Mouse (Mus musculus): ENCODE results near the gene D630036H23Rik. TPM values are rescaled to one million over a fixed set of nuclear protein-coding genes. Genes with fewer than 3 reads are reported as not detected.
"Not testable (repeated sequence)": the region's sequence is repeated elsewhere in the genome, so short reads cannot be mapped to it uniquely, and the experiment has no call there.

Gene D630036H23Rik
- 1 to 10 TPM in 1 of 2 experiments, under 1 TPM in 1; 0.95 to 1.6 TPM for total RNA-seq (2021)
- long read RNA-seq, experiment 1, partial matches to known transcripts, result 0 of 4 reads
- long read RNA-seq, experiment 1, other reads (novel, unspliced or antisense), result 0 of 4 reads
- long read RNA-seq, experiment 2, partial matches to known transcripts, result 0 of 2 reads
- long read RNA-seq, experiment 2, other reads (novel, unspliced or antisense), result 0 of 2 reads

GRCm38 (mm10) chr12:36381441-36382340 is at the start of gene D630036H23Rik, which contains the start of gene Ispd:
Gene D630036H23Rik, minus strand, starts transcription at chr12:36382181.
Gene Ispd, plus strand, starts transcription at chr12:36381450.
- intact Hi-C loops (cut with DNase I), result loop anchor here (10.0 kb wide), 1 partner anchor 293 kb away; no protein-coding TSS in a partner anchor
- DNase-seq, result peak; percentile 89 to 90

GRCm38 (mm10) chr12:36426163-36427045 is 44.4 kb upstream of the D630036H23Rik start:
- intact Hi-C loops (cut with DNase I), result no loop called here
- DNase-seq, result no peak

GRCm38 (mm10) chr12:36425258-36425657 is 43.3 kb upstream of the D630036H23Rik start:
- intact Hi-C loops (cut with DNase I), result no loop called here
- no peak for DNase-seq

- intact Hi-C loops (cut with DNase I), result no loop called here
- no peak for DNase-seq
These were observed 41.7 kb upstream of the D630036H23Rik start for GRCm38 (mm10) chr12:36423677-36424076.

GRCm38 (mm10) chr12:36395115-36395514 is 13.1 kb upstream of the D630036H23Rik start:
- DNase-seq, result no peak
- intact Hi-C loops (cut with DNase I), result no loop called here

- intact Hi-C loops (cut with DNase I), result loop anchor here (10.0 kb wide), 1 partner anchor 288 kb away; no protein-coding TSS in a partner anchor
- DNase-seq, result no peak
These were observed 5.0 kb upstream of the D630036H23Rik start for GRCm38 (mm10) chr12:36386991-36387390.

GRCm38 (mm10) chr12:36385386-36385785 is 3.4 kb upstream of the D630036H23Rik start:
- DNase-seq, result no peak
- intact Hi-C loops (cut with DNase I), result loop anchor here (10.0 kb wide), 1 partner anchor 289 kb away; no protein-coding TSS in a partner anchor

GRCm38 (mm10) chr12:36380806-36381205 is 1.2 kb downstream of the D630036H23Rik start:
- DNase-seq, result no peak
- intact Hi-C loops (cut with DNase I), result loop anchor here (10.0 kb wide), 1 partner anchor 294 kb away; no protein-coding TSS in a partner anchor

GRCm38 (mm10) chr12:36380254-36380653 is 1.7 kb downstream of the D630036H23Rik start:
- intact Hi-C loops (cut with DNase I), result loop anchor here (10.0 kb wide), 1 partner anchor 295 kb away; no protein-coding TSS in a partner anchor
- no peak for DNase-seq

- DNase-seq; intact Hi-C loops (cut with DNase I): not testable (repeated sequence)
These were observed 5.6 kb downstream of the D630036H23Rik start for GRCm38 (mm10) chr12:36376391-36376790.

GRCm38 (mm10) chr12:36373237-36373998 is 8.6 kb downstream of the D630036H23Rik start:
- intact Hi-C loops (cut with DNase I), result no loop called here
- DNase-seq, result no peak

GRCm38 (mm10) chr12:36364013-36364412 is 18.0 kb downstream of the D630036H23Rik start:
- no peak for DNase-seq
- intact Hi-C loops (cut with DNase I), result no loop called here

- intact Hi-C loops (cut with DNase I), result no loop called here
- no peak for DNase-seq
These were observed 21.3 kb downstream of the D630036H23Rik start for GRCm38 (mm10) chr12:36360693-36361092.

- DNase-seq, result no peak
- intact Hi-C loops (cut with DNase I), result no loop called here
These were observed 21.9 kb downstream of the D630036H23Rik start for GRCm38 (mm10) chr12:36360064-36360463.

- DNase-seq, result no peak
- intact Hi-C loops (cut with DNase I), result no loop called here
These were observed 37.9 kb downstream of the D630036H23Rik start for GRCm38 (mm10) chr12:36344131-36344530.

GRCm38 (mm10) chr12:36333837-36334281 is 48.1 kb downstream of the D630036H23Rik start:
- no peak for DNase-seq
- intact Hi-C loops (cut with DNase I), result no loop called here

GRCm38 (mm10) chr12:36332676-36333075 is 49.3 kb downstream of the D630036H23Rik start:
- no peak for DNase-seq

More at GRCm38 (mm10) chr12:36332676-36333075, 49.3 kb downstream of the D630036H23Rik start:
- intact Hi-C loops (cut with DNase I), result no loop called here

All from heart, postnatal 14 days (tissue).